Mouse (Mus musculus): ENCODE measurements at regions not wholly inside any gene's neighbourhood (a gene's known extent, or its start where the extent isn't known, plus 50 kb on each side); places are given as distances from the start of the nearest gene placed in this dataset.

DNA sequence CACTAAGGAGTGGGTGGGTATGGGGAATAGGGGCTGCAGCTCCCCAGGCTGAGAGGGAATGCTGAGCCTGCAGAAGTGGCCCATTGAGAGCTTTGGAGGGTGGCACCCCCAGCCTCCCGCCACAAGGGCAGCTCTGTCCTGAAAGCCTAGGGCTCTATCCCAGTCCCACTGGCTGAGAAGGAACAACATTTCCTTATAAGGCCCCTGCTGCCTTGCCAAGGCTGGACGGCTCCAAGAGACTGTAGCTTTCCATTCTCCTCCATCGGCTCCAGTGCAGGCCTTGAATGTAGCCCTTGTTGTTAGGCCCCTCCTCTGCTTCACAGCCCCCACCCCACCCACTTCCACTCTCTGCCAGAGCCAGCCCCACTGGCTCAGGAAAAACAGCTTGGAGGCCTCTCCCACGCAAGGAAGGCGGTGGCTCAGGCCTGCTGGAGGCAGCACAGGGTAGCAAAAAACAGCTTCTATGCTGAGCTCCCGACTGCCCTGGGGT is 111.1 kb upstream of the Lpp start:
- 0 out of 2 replicates have a peak, but pooled peaks have one; percentile 22 for TF ChIP-seq CTCF (IDR thresholded peaks at IDR 0.05; ENCODE audit: borderline replicate concordance, insufficient read depth, low read depth, low read length)
- no peak for TF ChIP-seq POLR2A (IDR thresholded peaks at IDR 0.05; ENCODE audit: borderline replicate concordance, insufficient read depth, low read length)

All from cerebellum, adult 2 months (tissue).